Mouse (Mus musculus) lung, postnatal 14 days (tissue): ENCODE measurements at regions not wholly inside any gene's neighbourhood (a gene's known extent, or its start where the extent isn't known, plus 50 kb on each side); places are given as distances from the start of the nearest gene placed in this dataset.

Experiments used
- DNase-seq: peaks from one replicate; pipeline ENCODE4 v3.0.0; 2021

DNA sequence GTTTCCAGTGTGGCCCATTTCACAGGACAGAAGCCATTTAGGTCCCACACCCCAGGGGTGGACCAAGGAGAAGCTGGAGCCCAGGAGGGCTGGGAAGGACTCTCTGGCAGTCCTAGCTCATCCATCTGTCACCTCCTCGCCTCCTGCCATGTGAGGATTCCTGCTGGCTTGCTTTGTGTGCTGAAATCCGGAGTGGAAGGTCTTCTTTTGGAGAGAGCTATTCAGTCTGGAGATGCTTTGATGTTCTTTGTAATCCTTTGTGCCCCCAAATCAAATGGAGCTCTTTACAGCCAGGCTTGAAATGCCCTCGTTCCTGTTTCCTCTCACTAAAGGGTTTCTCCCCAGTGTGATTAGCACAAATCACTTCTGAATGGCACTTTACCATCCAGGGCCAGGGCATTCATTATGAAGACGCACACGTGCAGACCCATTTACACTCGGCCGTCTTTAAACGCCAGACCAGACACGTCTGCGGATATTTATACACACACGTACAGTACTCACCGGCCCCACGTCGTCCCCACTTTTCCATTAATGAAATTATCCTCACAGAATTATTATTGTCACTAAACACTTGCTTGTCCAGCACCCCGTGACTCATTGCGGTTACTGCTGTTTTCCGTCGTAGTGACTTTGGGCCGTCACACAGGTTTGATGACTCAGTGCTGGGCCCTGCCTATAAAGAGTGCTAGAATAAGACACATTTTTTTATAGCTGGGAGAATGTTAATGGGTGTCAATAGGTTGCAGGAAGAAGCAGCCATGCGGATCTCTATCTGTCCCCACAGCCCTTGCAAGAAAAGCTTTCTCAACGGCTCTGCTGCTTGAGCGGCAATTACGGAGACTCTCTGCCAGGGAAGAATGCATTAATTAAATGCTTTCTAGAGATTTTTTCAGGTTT is 356.0 kb upstream of the Kcnab2 start:
- no peak for DNase-seq

GRCm38 (mm10) chr4:152832757-152833363 is 355.2 kb upstream of the Kcnab2 start:
- peak; percentile 10 for DNase-seq

DNA sequence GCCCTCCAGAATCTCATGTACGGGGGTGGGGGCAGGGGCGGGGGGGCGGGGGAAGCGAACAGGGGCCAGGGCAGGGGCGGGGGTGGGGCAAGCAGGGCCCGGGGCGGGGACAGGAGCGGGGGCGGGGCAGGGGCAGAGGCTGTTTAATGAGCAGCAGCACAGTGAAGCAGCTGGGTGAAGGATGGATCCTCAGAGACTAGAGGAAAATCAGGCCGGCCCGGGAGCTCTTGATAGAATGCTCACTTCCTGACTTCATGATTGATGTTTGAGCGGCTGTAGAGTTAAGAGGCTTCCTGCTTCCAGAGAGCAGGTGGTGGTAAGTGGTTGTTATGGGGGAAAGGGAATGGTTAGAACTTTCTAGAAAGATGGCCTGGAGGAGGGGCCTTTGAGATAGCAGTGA is 347.5 kb upstream of the Kcnab2 start:
- DNase-seq = no peak

DNA sequence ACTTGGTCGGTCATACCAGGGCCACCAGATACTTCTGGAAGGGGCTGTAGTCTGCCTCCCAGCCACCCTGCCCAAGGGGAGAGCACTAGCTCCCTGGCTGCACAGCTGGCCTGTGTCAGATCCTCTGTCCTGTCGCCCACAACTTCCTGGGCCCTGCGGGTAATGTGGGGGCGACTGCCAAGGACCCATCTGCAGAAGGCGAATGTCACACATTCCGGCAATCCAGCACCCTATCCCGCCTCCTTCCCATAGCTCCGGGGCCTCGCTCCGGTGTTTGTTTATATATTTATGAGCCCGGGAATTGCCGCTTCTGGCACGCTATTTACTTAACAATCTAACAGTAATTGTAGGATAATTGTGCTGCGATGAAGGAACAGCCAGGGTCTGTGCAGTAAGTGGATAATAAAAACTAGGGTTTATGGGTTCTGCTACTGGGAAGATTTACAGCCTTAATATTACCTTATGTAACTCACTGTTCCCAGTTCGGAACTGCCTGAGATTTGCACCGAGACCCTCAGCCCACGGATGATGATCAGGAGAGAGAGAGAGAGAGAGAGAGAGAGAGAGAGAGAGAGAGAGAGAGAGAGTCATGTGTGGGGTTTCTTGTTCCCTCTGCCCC is 338.6 kb upstream of the Kcnab2 start:
- peak; percentile 12 for DNase-seq

DNA sequence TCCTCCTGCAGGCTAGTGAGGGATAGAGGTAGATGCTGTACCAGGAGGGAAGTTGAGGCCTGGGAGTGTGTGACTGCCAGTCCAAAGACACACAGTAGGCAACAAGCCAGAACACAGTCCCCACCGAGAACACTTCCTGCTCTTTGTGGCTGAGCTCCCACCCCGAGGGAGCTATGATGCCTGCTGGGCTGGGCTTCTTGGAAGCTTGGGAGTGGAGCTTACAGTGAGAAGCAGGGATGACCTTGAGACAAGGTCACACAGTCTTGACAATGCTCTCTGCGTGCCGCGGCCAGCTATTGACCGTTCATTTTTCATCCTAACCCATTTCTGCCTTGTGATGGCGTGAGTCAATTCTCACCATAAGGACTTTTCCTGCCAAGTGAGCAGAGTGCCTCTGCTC is 328.9 kb upstream of the Kcnab2 start:
- no peak for DNase-seq

- peak; percentile 32 for DNase-seq
Observed at GRCm38 (mm10) chr4:152799392-152799791, 321.7 kb upstream of the Kcnab2 start.

DNA sequence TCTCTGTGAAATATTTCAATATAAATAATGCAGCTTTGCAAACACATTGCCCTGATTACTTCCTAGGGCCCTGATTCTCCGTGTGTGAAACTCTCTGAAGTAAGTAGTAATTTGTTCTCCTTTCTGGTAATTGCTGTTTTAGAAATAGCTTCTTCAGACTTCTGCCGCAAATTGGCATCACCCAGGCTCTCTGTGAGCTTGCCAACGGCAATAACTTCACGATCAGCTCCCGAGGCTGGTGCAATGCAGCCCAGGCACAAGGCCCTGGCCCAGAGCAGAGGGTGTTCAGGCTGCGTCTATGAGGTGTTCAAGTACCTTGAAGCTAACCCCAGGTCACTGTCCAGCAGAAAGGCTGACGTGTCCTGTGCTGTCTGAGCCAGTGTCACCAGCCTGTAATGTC is 310.8 kb upstream of the Kcnab2 start:
- no peak for DNase-seq

- no peak for DNase-seq
Observed at GRCm38 (mm10) chr4:152784972-152785371, 307.3 kb upstream of the Kcnab2 start.

- DNase-seq = no peak
Observed at GRCm38 (mm10) chr4:152779526-152779925, 301.9 kb upstream of the Kcnab2 start.

- no peak for DNase-seq
Observed at GRCm38 (mm10) chr4:152775801-152776200, 298.1 kb upstream of the Kcnab2 start.

GRCm38 (mm10) chr4:152771386-152771785 is 293.7 kb upstream of the Kcnab2 start:
- DNase-seq = no peak

- no peak for DNase-seq
Observed at GRCm38 (mm10) chr4:152767372-152767771, 289.7 kb upstream of the Kcnab2 start.

DNA sequence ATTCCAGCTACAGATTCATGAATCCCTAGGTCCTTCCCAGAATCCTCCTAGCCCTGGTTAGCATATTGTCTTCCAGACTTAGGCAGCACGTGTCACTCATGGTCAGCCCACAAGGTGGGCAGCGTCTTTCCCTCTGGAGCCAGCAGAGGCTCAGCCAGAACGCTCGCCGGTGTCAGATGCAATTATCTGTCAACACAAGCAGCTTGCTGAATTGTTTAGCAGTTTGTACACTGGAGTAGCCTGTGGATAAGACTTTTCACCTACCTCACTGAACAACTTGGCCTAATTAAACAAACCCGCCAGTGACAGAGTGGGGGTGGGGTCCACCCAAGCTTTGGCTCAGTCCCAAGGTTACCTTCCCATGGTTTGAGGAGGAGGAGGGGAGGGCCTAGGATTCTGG is 285.4 kb upstream of the Kcnab2 start:
- no peak for DNase-seq

- DNase-seq = no peak
Observed at GRCm38 (mm10) chr4:152762576-152762975, 284.9 kb upstream of the Kcnab2 start.

DNA sequence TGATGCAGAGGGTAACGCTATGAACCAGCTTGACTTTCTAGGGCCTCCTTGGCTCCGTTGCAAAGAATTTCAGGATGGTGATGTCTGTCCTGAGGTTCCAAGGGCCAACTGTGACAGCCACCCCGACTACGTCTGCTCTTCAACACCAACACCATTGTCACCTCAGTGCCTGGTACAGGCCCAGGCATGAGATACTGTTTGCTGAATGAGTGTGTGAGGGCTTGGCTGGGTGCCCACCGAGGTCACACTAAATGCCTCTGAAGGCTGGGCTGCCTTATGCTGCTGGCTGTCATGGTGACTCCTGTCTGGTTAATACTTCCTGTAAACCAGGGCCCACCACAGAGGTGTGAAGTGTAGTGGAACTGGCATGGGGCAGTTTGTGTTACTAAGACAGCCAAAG is 279.5 kb upstream of the Kcnab2 start:
- DNase-seq = no peak

DNA sequence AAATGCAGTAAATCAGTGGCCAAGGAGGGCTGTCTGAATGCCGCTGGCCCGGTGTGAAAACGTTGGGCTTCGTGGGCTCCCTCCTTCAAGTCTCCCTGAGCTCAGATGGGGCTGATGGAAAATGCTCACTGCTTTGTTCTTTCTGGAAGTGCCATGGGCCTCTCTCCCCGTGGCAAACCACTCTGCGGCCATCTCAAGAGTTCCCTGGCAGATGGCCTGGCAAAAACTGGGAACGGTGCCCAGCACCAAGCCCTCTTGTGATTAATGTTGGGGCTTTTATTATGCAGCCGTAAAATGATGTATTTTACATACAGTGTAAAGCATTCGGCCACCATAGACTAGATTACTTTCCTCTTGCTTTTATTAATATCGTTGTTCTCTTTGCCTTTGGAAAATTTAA is 278.9 kb upstream of the Kcnab2 start:
- no peak for DNase-seq

DNA sequence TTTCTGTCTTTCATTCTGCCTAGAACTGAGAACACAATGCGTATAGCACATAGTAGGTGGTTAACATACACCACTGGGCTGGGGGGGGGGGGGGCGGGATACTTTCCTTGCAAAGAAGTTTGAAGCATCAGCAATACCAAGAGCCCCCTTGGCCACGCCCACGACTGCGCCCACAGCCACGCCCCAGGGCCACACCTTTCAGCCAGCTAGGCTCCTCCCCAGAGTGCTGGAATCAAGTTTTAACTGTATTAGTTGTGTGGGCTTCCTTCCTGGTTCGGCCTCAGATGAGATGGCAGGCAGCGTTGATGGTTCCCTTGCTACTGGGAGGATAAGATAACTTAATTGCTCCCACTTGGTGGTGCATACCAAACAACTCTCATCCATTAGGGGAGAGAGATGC is 278.1 kb upstream of the Kcnab2 start:
- DNase-seq = no peak

- no peak for DNase-seq
Observed at GRCm38 (mm10) chr4:152744366-152744765, 266.7 kb upstream of the Kcnab2 start.

DNA sequence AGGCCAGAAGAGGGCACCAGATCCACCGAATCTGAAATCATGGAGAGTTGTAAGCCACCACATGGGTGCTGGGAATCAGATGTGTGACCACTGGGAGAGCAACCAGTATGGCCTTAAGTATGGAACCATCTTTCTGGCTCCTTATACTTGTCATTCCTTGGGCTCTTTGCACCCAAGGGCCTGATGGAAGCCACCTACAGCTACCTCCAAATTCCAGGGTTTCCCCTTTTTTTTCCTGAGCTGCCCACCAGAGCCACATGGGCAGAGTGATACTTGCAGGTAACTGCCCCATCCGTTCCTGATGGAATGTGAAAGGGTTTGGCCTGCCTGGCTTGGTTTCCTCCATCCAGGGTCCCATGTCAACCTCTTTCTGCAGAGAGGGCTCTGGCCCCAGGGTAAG is 255.3 kb upstream of the Kcnab2 start:
- no peak for DNase-seq

GRCm38 (mm10) chr4:152731988-152732387 is 254.3 kb upstream of the Kcnab2 start:
- no peak for DNase-seq

DNA sequence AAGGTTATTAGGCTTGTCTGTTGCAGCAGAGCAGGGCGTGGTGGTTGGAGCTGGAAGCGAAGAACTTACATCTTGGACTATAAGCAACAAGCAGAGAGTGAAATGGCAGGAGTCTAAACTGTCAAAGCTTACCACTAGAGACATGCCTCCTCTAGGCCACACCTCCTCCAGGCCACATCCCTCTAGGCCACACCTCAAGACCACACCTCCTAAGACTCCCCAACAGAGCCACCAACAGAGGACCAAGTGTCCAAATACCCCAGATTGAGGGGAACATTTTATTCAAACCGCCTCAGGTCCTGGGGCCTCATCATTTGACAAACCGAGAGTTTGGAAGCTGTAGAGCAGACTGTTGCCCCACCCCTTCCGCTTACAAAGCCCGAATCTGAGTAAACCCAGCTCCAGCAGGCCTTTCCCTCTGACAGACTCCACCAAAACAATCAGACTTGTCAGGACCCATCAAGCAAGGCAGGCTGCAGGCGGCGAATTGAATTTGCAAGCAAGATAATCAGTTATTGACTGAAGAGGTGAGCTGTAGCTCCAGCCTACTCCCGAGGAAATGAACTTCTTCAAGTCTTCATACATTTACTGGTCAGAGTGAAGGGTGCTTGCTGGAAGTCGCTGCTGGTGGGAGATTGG is 253.5 kb upstream of the Kcnab2 start:
- no peak for DNase-seq

DNA sequence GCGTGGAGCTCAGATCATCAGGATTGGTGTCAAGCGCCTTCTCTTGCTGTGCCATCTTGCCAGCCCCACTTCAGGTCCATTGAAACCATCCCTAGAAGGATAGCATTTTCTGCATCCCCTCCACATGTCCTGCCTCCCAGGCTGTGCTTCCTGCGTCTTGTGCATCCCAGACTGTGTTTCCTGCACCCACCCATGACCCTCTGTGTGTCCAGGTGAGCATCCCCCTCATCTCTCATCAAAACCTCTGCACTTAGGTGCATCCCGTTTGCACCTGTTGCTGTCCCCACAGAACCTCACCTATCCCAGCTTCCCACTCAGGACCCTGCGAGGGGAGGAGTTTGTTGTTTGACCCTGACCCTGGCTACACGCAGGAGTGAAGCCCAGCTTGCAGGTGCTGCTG is 251.8 kb upstream of the Kcnab2 start:
- DNase-seq = no peak

- no peak for DNase-seq
Observed at GRCm38 (mm10) chr4:152725881-152726280, 248.2 kb upstream of the Kcnab2 start.

GRCm38 (mm10) chr4:152725423-152725822 is 247.8 kb upstream of the Kcnab2 start:
- no peak for DNase-seq
